Mouse (Mus musculus) midbrain, postnatal 0 days (tissue): ENCODE results near the gene Npm1. TPM values are rescaled to one million over a fixed set of nuclear protein-coding genes. Genes with fewer than 3 reads are reported as not detected.

ENCODE experiments used
- ATAC-seq: fragments of 200-750 bp; cut with Nextera tagmentation; 2 replicates; pipeline ENCODE4 v1.8.0; 2017; ENCODE audit warnings: moderate number of reproducible peaks, mild to moderate bottlenecking, moderate TSS enrichment, moderate library complexity; ENCODE audit not compliant: low FRiP score
- DNase-seq: peaks from one replicate; pipeline ENCODE4 v3.0.0-alpha.2; 2015; ENCODE audit warnings: low spot score
- H3K27ac ChIP-seq: fragments of 300-500 bp; sonication (generic); 2 replicates; pipeline ENCODE4 v1.5.1; 2014; ENCODE audit warnings: low read depth, mild to moderate bottlenecking, low read length, mixed read lengths
- H3K27me3 ChIP-seq: fragments of 300-500 bp; sonication (generic); 2 replicates; pipeline ENCODE4 v1.6.1; 2014; ENCODE audit warnings: low read length, control low read depth, mixed read lengths; ENCODE audit not compliant: insufficient read depth
- H3K36me3 ChIP-seq: fragments of 300-500 bp; sonication (generic); 2 replicates; pipeline ENCODE4 v1.6.1; 2014; ENCODE audit warnings: low read length, control low read depth, mixed read lengths; ENCODE audit not compliant: insufficient read depth
- H3K4me1 ChIP-seq: fragments of 300-500 bp; sonication (generic); 2 replicates; pipeline ENCODE4 v1.6.1; 2014; ENCODE audit warnings: mild to moderate bottlenecking, control low read depth, antibody characterized with exemption, low read length, mixed read lengths; ENCODE audit not compliant: insufficient read depth
- H3K4me2 ChIP-seq: fragments of 300-500 bp; sonication (generic); 2 replicates; pipeline ENCODE4 v1.6.1; 2014; ENCODE audit warnings: low read depth, mild to moderate bottlenecking, low read length, mixed read lengths; ENCODE audit not compliant: poor library complexity, severe bottlenecking
- H3K4me3 ChIP-seq: fragments of 300-500 bp; sonication (generic); 2 replicates; pipeline ENCODE4 v1.5.1; 2014; ENCODE audit warnings: low read depth, mild to moderate bottlenecking, low read length, moderate library complexity
- H3K9ac ChIP-seq: fragments of 300-500 bp; sonication (generic); replicated peaks from 2 replicates; pipeline ENCODE4 v1.6.1; 2014; ENCODE audit warnings: mild to moderate bottlenecking, low read length, moderate library complexity, mixed read lengths; ENCODE audit not compliant: poor library complexity, severe bottlenecking
- H3K9me3 ChIP-seq: fragments of 300-500 bp; sonication (generic); 2 replicates; pipeline ENCODE4 v1.6.1; 2016; ENCODE audit warnings: low read length, control low read depth
- CTCF ChIP-seq: IDR thresholded peaks from 2 replicates; pipeline ENCODE4 v1.5.1; 2016; ENCODE audit warnings: antibody characterized with exemption, mild to moderate bottlenecking
- WGBS: fragments of 180-500 bp; shearing (Covaris S2); extraction: QIAGEN DNeasy Blood & Tissue Kit; methylation state at CpG from one replicate; pipeline ENCODE4 v1.1.7; 2014; 5-methylcytosine and 5-hydroxymethylcytosine counted together
- polyA plus RNA-seq: library from polyadenylated mRNA; unstranded; fragments of >200 nt; fragmentation: Nextera tagmentation; extraction: Ambion mirVana; gene quantifications from 2 replicates; pipeline ENCODE4 v1.2.1, GENCODE M21; 2015
- total RNA-seq: library from RNA; depleted of rRNA; stranded (reverse); fragments of >200 nt; gene quantifications from 2 replicates; pipeline ENCODE4 v1.2.3, GENCODE M21; 2014; rRNA removed

Npm1 gene
- 303 and 313 TPM in 2 replicates for total RNA-seq
- polyA plus RNA-seq: 321 and 334 TPM in 2 replicates

GRCm38 (mm10) chr11:33162998-33163506, at the start of gene Npm1:
Gene Npm1, minus strand, starts transcription at chr11:33163206.
- Histone ChIP-seq H3K27me3 (no peaks in the 10 kb centered on the region), H3K36me3 (peaks cover 6% of the 10 kb centered on the region; the same call in 1 of the 2 replicates), H3K4me2 (peak within 1 kb of the TSS; percentile 72), H3K4me3 (peak within 1 kb of the TSS; percentile 82), H3K27ac (peak within 1 kb of the TSS; percentile 95), H3K9me3 (no peaks in the 10 kb centered on the region), H3K9ac (peak within 1 kb of the TSS; percentile 93), H3K4me1 (no peaks in the 10 kb centered on the region)
- DNase-seq (peak; percentile 100), ATAC-seq (peak; percentile 97)
- TF ChIP-seq CTCF: no peak
- 4% methylated on average over 48 of the region's 49 CpGs for WGBS

DNA sequence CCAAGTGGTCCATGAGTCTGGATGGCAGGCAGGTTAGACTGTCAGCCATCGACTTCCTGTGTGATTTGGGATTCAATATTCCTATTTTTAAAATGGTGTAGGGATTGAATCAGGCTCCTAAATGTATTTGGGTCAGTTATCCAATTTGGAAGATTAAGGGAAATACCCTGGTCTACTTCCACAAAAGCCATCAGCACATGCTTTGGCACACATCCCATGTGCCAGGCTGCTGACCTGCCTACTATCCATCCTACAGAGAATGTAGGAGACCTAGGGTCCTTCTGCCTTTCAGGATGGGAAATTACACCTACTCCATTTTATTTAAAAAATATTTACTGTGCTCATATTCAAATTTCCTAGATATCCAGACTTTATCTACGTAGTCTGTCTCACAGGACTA, 44.4 kb upstream of the Npm1 start:
- DNase-seq (no peak), ATAC-seq (no peak)
- Histone ChIP-seq H3K9ac (no peak overlapping the region), H3K4me2 (no peak overlapping the region), H3K27me3 (peaks cover 42% of the 10 kb centered on the region), H3K36me3 (peaks cover 2% of the 10 kb centered on the region; the same call in 1 of the 2 replicates), H3K4me1 (no peaks in the 10 kb centered on the region), H3K27ac (no peak overlapping the region), H3K9me3 (no peaks in the 10 kb centered on the region), H3K4me3 (no peak overlapping the region)
- WGBS: 90% methylated on average over 2 of the region's 2 CpGs
- TF ChIP-seq CTCF: no peak

- WGBS: 15% methylated on average over 3 of the region's 3 CpGs
- H3K4me3 ChIP-seq: no peak overlapping the region
- H3K36me3 ChIP-seq: no peaks in the 10 kb centered on the region
- H3K4me1 ChIP-seq: no peaks in the 10 kb centered on the region
- H3K4me2 ChIP-seq: no peak overlapping the region
- no peak for ATAC-seq
- no peak overlapping the region for H3K27ac ChIP-seq
- TF ChIP-seq CTCF: no peak
- H3K9me3 ChIP-seq: no peaks in the 10 kb centered on the region
- DNase-seq: no peak
- no peak overlapping the region for H3K9ac ChIP-seq
- peaks cover 61% of the 10 kb centered on the region for H3K27me3 ChIP-seq
Measured at GRCm38 (mm10) chr11:33204966-33205365, 42.0 kb upstream of the Npm1 start.

DNA sequence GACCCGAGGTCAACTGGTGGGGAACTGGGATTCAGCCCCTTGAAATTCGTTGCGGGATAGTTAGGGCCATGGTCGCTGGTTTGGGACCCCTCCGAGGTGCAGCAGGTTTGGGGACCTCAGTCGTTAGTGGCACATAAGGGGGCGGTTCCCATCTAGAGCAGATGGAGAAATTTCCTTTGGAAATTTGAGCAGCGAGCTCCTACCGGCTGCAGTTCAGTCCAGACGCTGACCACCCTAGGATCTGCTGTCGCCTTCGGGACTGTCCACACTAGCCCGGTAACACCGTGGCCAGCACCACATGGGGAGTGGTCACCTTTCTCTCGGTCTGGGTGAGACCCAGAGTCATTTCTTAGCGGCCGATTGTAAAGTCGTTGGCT, 41.3 kb upstream of the Npm1 start:
- Histone ChIP-seq H3K4me3 (peak overlapping the region; percentile 2; the same call in 1 of the 2 replicates), H3K4me2 (no peak overlapping the region), H3K9ac (no peak overlapping the region), H3K36me3 (no peaks in the 10 kb centered on the region), H3K27me3 (peaks cover 64% of the 10 kb centered on the region), H3K27ac (no peak overlapping the region), H3K4me1 (no peaks in the 10 kb centered on the region), H3K9me3 (no peaks in the 10 kb centered on the region)
- ATAC-seq (no peak), DNase-seq (no peak)
- TF ChIP-seq CTCF: no peak
- WGBS: 1% methylated on average over 18 of the region's 18 CpGs

DNA sequence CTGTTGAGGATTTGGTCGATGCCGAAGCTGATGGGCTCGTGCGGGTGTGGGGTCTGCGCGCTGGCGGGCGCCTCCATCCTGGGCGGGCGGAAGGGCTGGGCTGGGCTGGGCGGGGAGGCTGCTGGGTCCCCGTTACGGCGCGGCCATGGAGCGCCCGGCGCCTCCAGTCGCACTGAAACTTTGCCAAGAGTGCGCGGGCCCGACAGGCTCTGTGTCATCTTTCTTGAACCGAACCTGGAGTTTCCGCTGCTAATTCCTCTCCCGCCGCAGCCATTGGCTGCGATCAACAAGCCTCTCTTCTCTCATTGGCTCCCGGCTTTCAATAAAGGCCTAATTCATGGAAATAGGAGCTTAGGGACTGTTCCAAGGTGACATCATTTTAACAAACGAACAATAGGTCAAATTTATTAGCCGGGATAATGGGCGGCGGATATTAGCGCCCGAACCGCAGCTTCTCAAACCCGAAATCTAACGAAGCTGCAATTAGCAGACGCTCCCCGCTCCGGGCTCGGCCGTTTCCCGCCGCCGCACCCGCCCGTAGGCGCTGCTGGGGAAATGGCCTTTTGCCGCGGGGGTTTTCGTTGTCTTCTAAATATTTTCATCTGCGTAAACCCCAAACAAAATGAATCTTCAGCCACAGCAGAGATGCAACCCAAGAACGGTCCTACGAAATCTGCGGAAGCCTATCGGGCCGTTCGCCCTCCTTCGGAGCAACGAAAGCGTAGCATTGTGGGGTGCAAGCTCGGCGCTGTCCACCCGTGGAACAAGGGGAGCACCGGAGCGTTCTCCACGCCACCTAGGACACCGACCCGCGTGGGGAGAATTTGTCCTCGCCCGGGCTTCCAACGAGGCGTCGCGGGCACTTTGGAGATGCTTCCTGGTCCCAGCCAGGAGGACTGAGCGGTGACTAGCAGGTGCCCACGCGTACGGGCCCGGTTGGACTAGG, 40.6 kb upstream of the Npm1 start, which contains the start of gene Tlx3:
Gene Tlx3, minus strand, starts transcription at position 207 of the 946 bp plus-strand sequence.
- WGBS: 1% methylated on average over 75 of the region's 81 CpGs
- no peak for TF ChIP-seq CTCF
- peaks cover 70% of the 10 kb centered on the region for H3K27me3 ChIP-seq
- DNase-seq (peak; percentile 88), ATAC-seq (no peak)
- no peak within 1 kb of the TSS for H3K9ac ChIP-seq
- H3K27ac ChIP-seq: no peak within 1 kb of the TSS
- no peak within 1 kb of the TSS for H3K4me2 ChIP-seq
- H3K4me1 ChIP-seq: no peaks in the 10 kb centered on the region
- peak within 1 kb of the TSS; percentile 13 for H3K4me3 ChIP-seq
- H3K36me3 ChIP-seq: no peaks in the 10 kb centered on the region
- no peaks in the 10 kb centered on the region for H3K9me3 ChIP-seq

DNA sequence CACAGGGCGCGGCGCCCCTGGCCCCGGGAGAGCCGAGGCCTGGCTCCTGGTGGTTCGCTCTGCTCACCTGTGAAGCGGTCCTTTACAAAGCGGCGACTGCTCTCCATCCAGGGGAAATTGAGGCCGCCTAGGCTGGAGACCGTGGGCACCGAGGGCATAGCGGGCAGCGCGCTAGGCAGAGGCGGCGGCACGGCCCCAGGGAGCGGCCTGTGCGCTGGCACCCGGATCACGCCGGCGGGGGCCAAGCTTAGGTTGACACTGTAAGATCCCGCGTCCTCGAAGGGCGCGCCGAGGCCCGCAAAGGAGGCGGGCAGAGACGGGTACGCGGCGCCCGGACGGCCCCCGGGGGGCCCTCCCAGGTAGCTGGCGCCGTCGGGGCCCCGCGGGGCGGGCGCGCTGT, 40.0 kb upstream of the Npm1 start:
- Histone ChIP-seq H3K27me3 (peaks cover 73% of the 10 kb centered on the region), H3K9me3 (no peaks in the 10 kb centered on the region)
- ATAC-seq: no peak

More for the DNA sequence above, 40.0 kb upstream of the Npm1 start:
- 2% methylated on average over 41 of the region's 47 CpGs for WGBS
- no peak for TF ChIP-seq CTCF
- no peak for DNase-seq
- no peak overlapping the region for H3K27ac ChIP-seq
- H3K4me1 ChIP-seq: no peaks in the 10 kb centered on the region
- no peaks in the 10 kb centered on the region for H3K36me3 ChIP-seq
- no peak overlapping the region for H3K9ac ChIP-seq
- H3K4me3 ChIP-seq: peak overlapping the region; percentile 13
- no peak overlapping the region for H3K4me2 ChIP-seq
